Mouse (Mus musculus): ENCODE data around the gene Cenpw. TPM values are rescaled to one million over a fixed set of nuclear protein-coding genes. Genes with fewer than 3 reads are reported as not detected.
A peak's percentile ranks its signal among the peaks of the same experiment; 100 is the strongest.

The Cenpw gene
- 101 and 104 TPM in 2 replicates for polyA plus RNA-seq (2014; fragmentation: Nextera tagmentation; extraction: Ambion mirVana)

- WGBS: 1% methylated on average over 50 of the region's 55 CpGs
- Histone ChIP-seq H3K4me1 (replicated peaks; ENCODE audit: control insufficient read depth, insufficient read depth, low read length) (no peaks in the 10 kb centered on the region), H3K27ac (ENCODE audit: low read depth, low read length) (0 out of 2 replicates have a peak within 1 kb of the TSS, but pooled peaks have one; percentile 7), H3K4me3 (ENCODE audit: low read depth, low read length) (peak within 1 kb of the TSS; percentile 81), H3K9ac (ENCODE audit: low read length) (peak within 1 kb of the TSS; percentile 88), H3K4me2 (ENCODE audit: low read depth, low read length, severe bottlenecking) (peak within 1 kb of the TSS; percentile 63), H3K27me3 (ENCODE audit: control insufficient read depth, insufficient read depth, low read length) (no peaks in the 10 kb centered on the region), H3K9me3 (ENCODE audit: control insufficient read depth, low read length) (no peaks in the 10 kb centered on the region), H3K36me3 (ENCODE audit: control insufficient read depth, insufficient read depth, low read length) (no peaks in the 10 kb centered on the region)
- peak; percentile 97 for DNase-seq (ENCODE audit: low spot score)
- ATAC-seq (replicated peaks; ENCODE audit: low FRiP score): peak; percentile 100
These were observed at the start of gene Cenpw for GRCm38 (mm10) chr10:30199916-30200826. Gene Cenpw, minus strand, starts transcription at chr10:30200560.

- 83% methylated on average over 3 of the region's 3 CpGs for WGBS
- DNase-seq (ENCODE audit: low spot score) (no peak), ATAC-seq (replicated peaks; ENCODE audit: low FRiP score) (no peak)
- H3K27me3 ChIP-seq (ENCODE audit: control insufficient read depth, insufficient read depth, low read length): no peaks in the 10 kb centered on the region
- H3K9me3 ChIP-seq (ENCODE audit: control insufficient read depth, low read length): no peaks in the 10 kb centered on the region
- no peaks in the 10 kb centered on the region for H3K36me3 ChIP-seq (ENCODE audit: control insufficient read depth, insufficient read depth, low read length)
- H3K4me3 ChIP-seq (ENCODE audit: low read depth, low read length): no peak overlapping the region
- H3K4me1 ChIP-seq (replicated peaks; ENCODE audit: control insufficient read depth, insufficient read depth, low read length): no peaks in the 10 kb centered on the region
- no peak overlapping the region for H3K27ac ChIP-seq (ENCODE audit: low read depth, low read length)
- no peak overlapping the region for H3K9ac ChIP-seq (ENCODE audit: low read length)
- no peak overlapping the region for H3K4me2 ChIP-seq (ENCODE audit: low read depth, low read length, severe bottlenecking)
These were observed 49.3 kb upstream of the Cenpw start for GRCm38 (mm10) chr10:30249654-30250053.

GRCm38 (mm10) chr10:30199501-30199900 lies 859 bp downstream of the Cenpw start:
- H3K4me1 ChIP-seq (replicated peaks; ENCODE audit: control insufficient read depth, insufficient read depth, low read length): no peaks in the 10 kb centered on the region
- H3K36me3 ChIP-seq (ENCODE audit: control insufficient read depth, insufficient read depth, low read length): no peaks in the 10 kb centered on the region
- WGBS: 54% methylated on average over 5 of the region's 5 CpGs
- H3K9ac ChIP-seq (ENCODE audit: low read length): peak overlapping the region; percentile 88
- H3K9me3 ChIP-seq (ENCODE audit: control insufficient read depth, low read length): no peaks in the 10 kb centered on the region
- H3K27me3 ChIP-seq (ENCODE audit: control insufficient read depth, insufficient read depth, low read length): no peaks in the 10 kb centered on the region
- H3K27ac ChIP-seq (ENCODE audit: low read depth, low read length): no peak overlapping the region
- DNase-seq (ENCODE audit: low spot score): peak; percentile 52
- H3K4me2 ChIP-seq (ENCODE audit: low read depth, low read length, severe bottlenecking): peak overlapping the region; percentile 63
- no peak for ATAC-seq (replicated peaks; ENCODE audit: low FRiP score)
- H3K4me3 ChIP-seq (ENCODE audit: low read depth, low read length): peak overlapping the region; percentile 81

GRCm38 (mm10) chr10:30167700-30168099 lies 32.7 kb downstream of the Cenpw start:
- Histone ChIP-seq H3K27me3 (ENCODE audit: control insufficient read depth, insufficient read depth, low read length) (no peaks in the 10 kb centered on the region), H3K4me1 (replicated peaks; ENCODE audit: control insufficient read depth, insufficient read depth, low read length) (no peaks in the 10 kb centered on the region), H3K4me2 (ENCODE audit: low read depth, low read length, severe bottlenecking) (no peak overlapping the region), H3K9me3 (ENCODE audit: control insufficient read depth, low read length) (no peaks in the 10 kb centered on the region), H3K9ac (ENCODE audit: low read length) (no peak overlapping the region), H3K27ac (ENCODE audit: low read depth, low read length) (no peak overlapping the region), H3K36me3 (ENCODE audit: control insufficient read depth, insufficient read depth, low read length) (no peaks in the 10 kb centered on the region), H3K4me3 (ENCODE audit: low read depth, low read length) (no peak overlapping the region)
- DNase-seq (ENCODE audit: low spot score) (no peak), ATAC-seq (replicated peaks; ENCODE audit: low FRiP score) (no peak)
- WGBS: 78% methylated on average over 4 of the region's 4 CpGs

Measured in forebrain, embryonic 11.5 days (tissue).